Mouse (Mus musculus): ENCODE measurements around the gene 1700034J05Rik. TPM values are rescaled to one million over a fixed set of nuclear protein-coding genes. Genes with fewer than 3 reads are reported as not detected.
A peak's percentile ranks its signal among the peaks of the same experiment; 100 is the strongest.

Gene 1700034J05Rik
- polyA plus RNA-seq, 1 experiment from 2014 or later = not detected

GRCm38 (mm10) chr6:146972740-146973139 lies 18.5 kb upstream of the 1700034J05Rik start:
- Histone ChIP-seq H3K27ac (replicated peaks; ENCODE audit: low read depth, low read length) (no peak overlapping the region), H3K9ac (replicated peaks; ENCODE audit: low read length) (no peak overlapping the region), H3K4me1 (ENCODE audit: control insufficient read depth, insufficient read depth, low read length) (no peaks in the 10 kb centered on the region), H3K4me3 (ENCODE audit: low read depth, low read length) (no peak overlapping the region), H3K27me3 (ENCODE audit: control insufficient read depth, insufficient read depth, low read length) (no peaks in the 10 kb centered on the region), H3K9me3 (replicated peaks; ENCODE audit: control insufficient read depth, low read length) (no peaks in the 10 kb centered on the region), H3K36me3 (replicated peaks; ENCODE audit: control insufficient read depth, insufficient read depth, low read depth, low read length) (no peaks in the 10 kb centered on the region), H3K4me2 (ENCODE audit: low read depth, low read length) (no peak overlapping the region)
- 35% methylated on average over 1 of the region's 1 CpGs for WGBS
- ATAC-seq (replicated peaks; ENCODE audit: insufficient number of reproducible peaks, low FRiP score, low TSS enrichment, low read depth) = no peak
- DNase-seq (ENCODE audit: low spot score) = no peak

DNA sequence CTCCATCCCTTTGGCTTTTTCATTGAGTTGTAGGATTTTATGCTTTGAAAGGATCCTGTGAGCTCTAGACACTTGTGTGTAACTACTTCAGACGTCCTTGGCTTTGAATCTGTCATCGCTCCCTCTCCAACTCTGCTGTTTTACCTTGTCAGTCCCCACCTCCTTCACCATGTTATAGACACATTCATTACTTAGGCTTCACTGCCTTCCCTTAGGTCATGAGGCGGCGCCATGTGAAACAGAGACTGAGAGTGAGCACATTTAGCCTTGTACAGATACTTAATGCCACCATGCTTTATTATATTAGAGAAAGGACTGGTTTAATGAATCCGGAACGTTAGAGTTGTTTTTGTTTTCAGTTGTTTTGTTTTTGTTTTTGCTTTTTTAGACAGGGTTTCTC lies 17.8 kb upstream of the 1700034J05Rik start:
- no peak overlapping the region for H3K27ac ChIP-seq (replicated peaks; ENCODE audit: low read depth, low read length)
- ATAC-seq (replicated peaks; ENCODE audit: insufficient number of reproducible peaks, low FRiP score, low TSS enrichment, low read depth) = no peak
- no peak overlapping the region for H3K9ac ChIP-seq (replicated peaks; ENCODE audit: low read length)
- 73% methylated on average over 6 of the region's 6 CpGs for WGBS
- H3K4me1 ChIP-seq (ENCODE audit: control insufficient read depth, insufficient read depth, low read length) = no peaks in the 10 kb centered on the region
- no peak overlapping the region for H3K4me3 ChIP-seq (ENCODE audit: low read depth, low read length)
- H3K27me3 ChIP-seq (ENCODE audit: control insufficient read depth, insufficient read depth, low read length) = no peaks in the 10 kb centered on the region
- no peak overlapping the region for H3K4me2 ChIP-seq (ENCODE audit: low read depth, low read length)
- DNase-seq (ENCODE audit: low spot score) = no peak
- H3K9me3 ChIP-seq (replicated peaks; ENCODE audit: control insufficient read depth, low read length) = no peaks in the 10 kb centered on the region
- H3K36me3 ChIP-seq (replicated peaks; ENCODE audit: control insufficient read depth, insufficient read depth, low read depth, low read length) = no peaks in the 10 kb centered on the region

- ATAC-seq (replicated peaks; ENCODE audit: insufficient number of reproducible peaks, low FRiP score, low TSS enrichment, low read depth) (no peak), DNase-seq (ENCODE audit: low spot score) (no peak)
- Histone ChIP-seq H3K27ac (replicated peaks; ENCODE audit: low read depth, low read length) (no peak overlapping the region), H3K9ac (replicated peaks; ENCODE audit: low read length) (no peak overlapping the region), H3K4me2 (ENCODE audit: low read depth, low read length) (no peak overlapping the region), H3K36me3 (replicated peaks; ENCODE audit: control insufficient read depth, insufficient read depth, low read depth, low read length) (no peaks in the 10 kb centered on the region), H3K4me3 (ENCODE audit: low read depth, low read length) (no peak overlapping the region), H3K27me3 (ENCODE audit: control insufficient read depth, insufficient read depth, low read length) (no peaks in the 10 kb centered on the region), H3K4me1 (ENCODE audit: control insufficient read depth, insufficient read depth, low read length) (no peaks in the 10 kb centered on the region), H3K9me3 (replicated peaks; ENCODE audit: control insufficient read depth, low read length) (no peaks in the 10 kb centered on the region)
- 62% methylated on average over 3 of the region's 3 CpGs for WGBS
These were observed 17.1 kb upstream of the 1700034J05Rik start for GRCm38 (mm10) chr6:146971366-146971765.

GRCm38 (mm10) chr6:146970811-146971210 lies 16.6 kb upstream of the 1700034J05Rik start:
- Histone ChIP-seq H3K4me2 (ENCODE audit: low read depth, low read length) (no peak overlapping the region), H3K9ac (replicated peaks; ENCODE audit: low read length) (no peak overlapping the region), H3K4me1 (ENCODE audit: control insufficient read depth, insufficient read depth, low read length) (no peaks in the 10 kb centered on the region), H3K9me3 (replicated peaks; ENCODE audit: control insufficient read depth, low read length) (no peaks in the 10 kb centered on the region), H3K36me3 (replicated peaks; ENCODE audit: control insufficient read depth, insufficient read depth, low read depth, low read length) (no peaks in the 10 kb centered on the region), H3K4me3 (ENCODE audit: low read depth, low read length) (no peak overlapping the region), H3K27ac (replicated peaks; ENCODE audit: low read depth, low read length) (no peak overlapping the region), H3K27me3 (ENCODE audit: control insufficient read depth, insufficient read depth, low read length) (no peaks in the 10 kb centered on the region)
- no peak for DNase-seq (ENCODE audit: low spot score)
- WGBS = 57% methylated on average over 3 of the region's 3 CpGs
- ATAC-seq (replicated peaks; ENCODE audit: insufficient number of reproducible peaks, low FRiP score, low TSS enrichment, low read depth) = no peak

GRCm38 (mm10) chr6:146967836-146968235 lies 13.6 kb upstream of the 1700034J05Rik start:
- H3K4me1 ChIP-seq (ENCODE audit: control insufficient read depth, insufficient read depth, low read length) = no peaks in the 10 kb centered on the region
- no peaks in the 10 kb centered on the region for H3K9me3 ChIP-seq (replicated peaks; ENCODE audit: control insufficient read depth, low read length)
- H3K36me3 ChIP-seq (replicated peaks; ENCODE audit: control insufficient read depth, insufficient read depth, low read depth, low read length) = no peaks in the 10 kb centered on the region
- no peak overlapping the region for H3K9ac ChIP-seq (replicated peaks; ENCODE audit: low read length)
- no peaks in the 10 kb centered on the region for H3K27me3 ChIP-seq (ENCODE audit: control insufficient read depth, insufficient read depth, low read length)
- no peak overlapping the region for H3K4me3 ChIP-seq (ENCODE audit: low read depth, low read length)
- H3K27ac ChIP-seq (replicated peaks; ENCODE audit: low read depth, low read length) = no peak overlapping the region
- DNase-seq (ENCODE audit: low spot score) (no peak), ATAC-seq (replicated peaks; ENCODE audit: insufficient number of reproducible peaks, low FRiP score, low TSS enrichment, low read depth) (no peak)
- H3K4me2 ChIP-seq (ENCODE audit: low read depth, low read length) = no peak overlapping the region
- 73% methylated on average over 6 of the region's 6 CpGs for WGBS

- WGBS = 73% methylated on average over 12 of the region's 12 CpGs
- Histone ChIP-seq H3K4me2 (ENCODE audit: low read depth, low read length) (no peak overlapping the region), H3K27ac (replicated peaks; ENCODE audit: low read depth, low read length) (no peak overlapping the region), H3K4me3 (ENCODE audit: low read depth, low read length) (no peak overlapping the region), H3K4me1 (ENCODE audit: control insufficient read depth, insufficient read depth, low read length) (no peaks in the 10 kb centered on the region), H3K27me3 (ENCODE audit: control insufficient read depth, insufficient read depth, low read length) (no peaks in the 10 kb centered on the region), H3K9me3 (replicated peaks; ENCODE audit: control insufficient read depth, low read length) (no peaks in the 10 kb centered on the region), H3K36me3 (replicated peaks; ENCODE audit: control insufficient read depth, insufficient read depth, low read depth, low read length) (no peaks in the 10 kb centered on the region), H3K9ac (replicated peaks; ENCODE audit: low read length) (no peak overlapping the region)
- ATAC-seq (replicated peaks; ENCODE audit: insufficient number of reproducible peaks, low FRiP score, low TSS enrichment, low read depth) (0 out of 2 replicates have a peak, but pooled peaks have one; percentile 34), DNase-seq (ENCODE audit: low spot score) (no peak)
These were observed 12.3 kb upstream of the 1700034J05Rik start for GRCm38 (mm10) chr6:146966446-146967019.

GRCm38 (mm10) chr6:146965139-146965772 lies 11.0 kb upstream of the 1700034J05Rik start:
- no peak for ATAC-seq (replicated peaks; ENCODE audit: insufficient number of reproducible peaks, low FRiP score, low TSS enrichment, low read depth)
- no peak overlapping the region for H3K4me2 ChIP-seq (ENCODE audit: low read depth, low read length)
- no peak overlapping the region for H3K4me3 ChIP-seq (ENCODE audit: low read depth, low read length)
- H3K27ac ChIP-seq (replicated peaks; ENCODE audit: low read depth, low read length) = no peak overlapping the region
- no peaks in the 10 kb centered on the region for H3K36me3 ChIP-seq (replicated peaks; ENCODE audit: control insufficient read depth, insufficient read depth, low read depth, low read length)
- WGBS = 90% methylated on average over 13 of the region's 13 CpGs
- no peaks in the 10 kb centered on the region for H3K9me3 ChIP-seq (replicated peaks; ENCODE audit: control insufficient read depth, low read length)
- no peak overlapping the region for H3K9ac ChIP-seq (replicated peaks; ENCODE audit: low read length)
- H3K4me1 ChIP-seq (ENCODE audit: control insufficient read depth, insufficient read depth, low read length) = no peaks in the 10 kb centered on the region
- H3K27me3 ChIP-seq (ENCODE audit: control insufficient read depth, insufficient read depth, low read length) = no peaks in the 10 kb centered on the region
- no peak for DNase-seq (ENCODE audit: low spot score)

GRCm38 (mm10) chr6:146963396-146964150 lies 9.4 kb upstream of the 1700034J05Rik start:
- no peak for ATAC-seq (replicated peaks; ENCODE audit: insufficient number of reproducible peaks, low FRiP score, low TSS enrichment, low read depth)
- H3K9me3 ChIP-seq (replicated peaks; ENCODE audit: control insufficient read depth, low read length) = no peaks in the 10 kb centered on the region
- DNase-seq (ENCODE audit: low spot score) = no peak
- H3K4me3 ChIP-seq (ENCODE audit: low read depth, low read length) = no peak overlapping the region
- no peak overlapping the region for H3K9ac ChIP-seq (replicated peaks; ENCODE audit: low read length)
- H3K27ac ChIP-seq (replicated peaks; ENCODE audit: low read depth, low read length) = no peak overlapping the region
- H3K36me3 ChIP-seq (replicated peaks; ENCODE audit: control insufficient read depth, insufficient read depth, low read depth, low read length) = no peaks in the 10 kb centered on the region
- H3K4me1 ChIP-seq (ENCODE audit: control insufficient read depth, insufficient read depth, low read length) = no peaks in the 10 kb centered on the region
- H3K4me2 ChIP-seq (ENCODE audit: low read depth, low read length) = no peak overlapping the region
- 94% methylated on average over 6 of the region's 6 CpGs for WGBS
- H3K27me3 ChIP-seq (ENCODE audit: control insufficient read depth, insufficient read depth, low read length) = no peaks in the 10 kb centered on the region

Data from embryonic facial prominence, embryonic 11.5 days (tissue).